Mouse (Mus musculus): ENCODE data around the gene Hspbap1. TPM values are rescaled to one million over a fixed set of nuclear protein-coding genes. Genes with fewer than 3 reads are reported as not detected.
A peak's percentile ranks its signal among the peaks of the same experiment; 100 is the strongest.

Hspbap1 gene
- total and polyA plus RNA-seq, 3 experiments, result 7.2 to 9.6 TPM; not detected in 1

DNA sequence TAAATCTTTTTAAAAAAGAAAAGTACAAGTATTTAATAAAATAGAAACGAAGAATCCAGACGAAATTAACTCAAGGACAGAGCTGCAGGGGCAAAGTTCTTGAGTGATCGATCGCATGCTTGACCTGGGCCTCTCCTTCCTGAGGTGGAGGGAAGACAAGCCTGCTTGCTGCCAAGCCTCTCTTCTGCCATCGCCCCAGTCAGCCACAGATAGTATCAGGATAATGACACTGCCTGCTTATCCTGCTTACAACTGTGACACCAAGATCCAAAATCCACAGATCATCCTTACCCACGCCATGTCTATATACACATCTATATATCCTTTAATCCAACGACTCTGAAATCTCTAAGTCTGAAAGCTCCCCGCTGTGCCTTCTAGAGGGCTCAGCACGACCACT is 13.5 kb upstream of the Hspbap1 start:
- Histone ChIP-seq H3K27me3 (ENCODE audit: control insufficient read depth in 1 of 2, insufficient read depth in 2 of 2, low read length in 2 of 2) (no peaks in the 10 kb centered on the region), H3K9me3 (replicated peaks; ENCODE audit: insufficient read depth, low read length) (no peaks in the 10 kb centered on the region), H3K79me2 (ENCODE audit: control insufficient read depth, insufficient read depth, low read length, poor library complexity) (no peaks in the 10 kb centered on the region), H3K4me3 (ENCODE audit: control insufficient read depth in 1 of 2, insufficient read depth in 1 of 2, low read depth in 2 of 2, low read length in 2 of 2) (no peak overlapping the region), H3K9ac (ENCODE audit: control insufficient read depth, low read depth, low read length, poor library complexity, severe bottlenecking) (no peak overlapping the region), H3K4me1 (ENCODE audit: control insufficient read depth in 1 of 2, insufficient read depth in 2 of 2, low read length in 2 of 2) (peaks cover 14 to 17% of the 10 kb centered on the region in 2 experiments), H3K36me3 (ENCODE audit: control insufficient read depth in 1 of 2, insufficient read depth in 2 of 2, low read length in 2 of 2) (peaks cover 0 to 20% of the 10 kb centered on the region in 2 experiments; a peak in 2 of 4 replicates), H3K27ac (ENCODE audit: control insufficient read depth, low read depth, low read length) (no peak overlapping the region)
- TF ChIP-seq MEF2A (IDR thresholded peaks at IDR 0.05; ENCODE audit: extremely low read depth, insufficient replicate concordance, low read depth, low read length, poor library complexity, severe bottlenecking), result no peak
- TF ChIP-seq POLR2A (IDR thresholded peaks at IDR 0.05; ENCODE audit: control insufficient read depth in 1 of 2, insufficient read depth in 1 of 2, low read depth in 1 of 2, low read length in 2 of 2, poor library complexity in 1 of 2), result no peak
- no peak for TF ChIP-seq RCOR1 (IDR thresholded peaks at IDR 0.05; ENCODE audit: low read depth, low read length)
- TF ChIP-seq GATA1 (IDR thresholded peaks at IDR 0.05; ENCODE audit: low read depth, low read length), result 0 out of 2 replicates have a peak, but pooled peaks have one; percentile 3
- no peak for TF ChIP-seq KAT2A (conservative IDR thresholded peaks at IDR 0.05; ENCODE audit: low read depth, low read length)
- no peak for DNase-seq (ENCODE audit: low read depth, low spot score)

GRCm38 (mm10) chr16:35759401-35759800 is 10.8 kb upstream of the Hspbap1 start:
- Histone ChIP-seq H3K36me3 (ENCODE audit: control insufficient read depth in 1 of 2, insufficient read depth in 2 of 2, low read length in 2 of 2) (peaks cover 0 to 27% of the 10 kb centered on the region in 2 experiments; a peak in 2 of 4 replicates), H3K79me2 (ENCODE audit: control insufficient read depth, insufficient read depth, low read length, poor library complexity) (no peaks in the 10 kb centered on the region), H3K4me1 (ENCODE audit: control insufficient read depth in 1 of 2, insufficient read depth in 2 of 2, low read length in 2 of 2) (peaks cover 16 to 24% of the 10 kb centered on the region in 2 experiments), H3K9ac (ENCODE audit: control insufficient read depth, low read depth, low read length, poor library complexity, severe bottlenecking) (no peak overlapping the region), H3K27me3 (ENCODE audit: control insufficient read depth in 1 of 2, insufficient read depth in 2 of 2, low read length in 2 of 2) (no peaks in the 10 kb centered on the region), H3K9me3 (replicated peaks; ENCODE audit: insufficient read depth, low read length) (no peaks in the 10 kb centered on the region), H3K4me3 (ENCODE audit: control insufficient read depth in 1 of 2, insufficient read depth in 1 of 2, low read depth in 2 of 2, low read length in 2 of 2) (no peak overlapping the region), H3K27ac (ENCODE audit: control insufficient read depth, low read depth, low read length) (0 out of 2 replicates have a peak overlapping the region, but pooled peaks have one; percentile 7)
- peak; percentile 39 for DNase-seq (ENCODE audit: low read depth, low spot score)
- no peak for TF ChIP-seq USF2 (IDR thresholded peaks at IDR 0.05; ENCODE audit: borderline replicate concordance in 1 of 2, insufficient read depth in 1 of 2, low read depth in 1 of 2, low read length in 2 of 2)
- TF ChIP-seq RCOR1 (IDR thresholded peaks at IDR 0.05; ENCODE audit: low read depth, low read length), result peak; percentile 95
- no peak for TF ChIP-seq MYC (IDR thresholded peaks at IDR 0.05; ENCODE audit: low read depth, low read length)
- TF ChIP-seq TBP (IDR thresholded peaks at IDR 0.05; ENCODE audit: low read depth, low read length), result no peak
- no peak for TF ChIP-seq MEF2A (IDR thresholded peaks at IDR 0.05; ENCODE audit: extremely low read depth, insufficient replicate concordance, low read depth, low read length, poor library complexity, severe bottlenecking)
- no peak for TF ChIP-seq POLR2AphosphoS2 (IDR thresholded peaks at IDR 0.05; ENCODE audit: low read length)
- TF ChIP-seq GATA1 (IDR thresholded peaks at IDR 0.05; ENCODE audit: low read depth, low read length), result 0 out of 2 replicates have a peak, but pooled peaks have one; percentile 3
- no peak for TF ChIP-seq SIN3A (IDR thresholded peaks at IDR 0.05; ENCODE audit: low read length)
- TF ChIP-seq CTCF (IDR thresholded peaks at IDR 0.05 in 2 of 3, conservative IDR thresholded peaks at IDR 0.05 in 1 of 3; ENCODE audit: control insufficient read depth in 1 of 3, insufficient read depth in 1 of 3, low read depth in 2 of 3, low read length in 3 of 3, poor library complexity in 1 of 3, severe bottlenecking in 1 of 3), result no peak
- no peak for TF ChIP-seq ELF1 (IDR thresholded peaks at IDR 0.05; ENCODE audit: low read depth, low read length)
- no peak for TF ChIP-seq KAT2A (conservative IDR thresholded peaks at IDR 0.05; ENCODE audit: low read depth, low read length)
- 0 out of 4 replicates have a peak, but pooled peaks of 1 of the 2 experiments have one; percentile 7 for TF ChIP-seq EP300 (IDR thresholded peaks at IDR 0.05; ENCODE audit: low read depth in 1 of 2, low read length in 2 of 2)
- TF ChIP-seq NELFE (IDR thresholded peaks at IDR 0.05; ENCODE audit: low read depth, low read length), result no peak
- no peak for TF ChIP-seq TAL1 (IDR thresholded peaks at IDR 0.05; ENCODE audit: low read length)

All from MEL (cell line).